Mouse (Mus musculus) CH12.LX (cell line): Measurements from ENCODE around the gene Gm10778.

Experiments used
- BHLHE40 ChIP-seq: IDR thresholded peaks from 2 replicates; pipeline ENCODE4 v1.6.1; 2011; ENCODE audit warnings: mild to moderate bottlenecking, low read depth, low read length, improper control_type of control experiment
- CTCF ChIP-seq, 2 experiments: IDR thresholded peaks in 1 of 2; conservative IDR thresholded peaks in 1 of 2; 2 replicates each; pipeline ENCODE4 v1.5.1; 2011 to 2012; ENCODE audit warnings: low read depth in 2 of 2, low read length in 2 of 2, improper control_type of control experiment in 1 of 2, inconsistent platforms in 1 of 2, mild to moderate bottlenecking in 1 of 2, moderate library complexity in 1 of 2
- EP300 ChIP-seq: IDR thresholded peaks from 2 replicates; pipeline ENCODE4 v1.6.1; 2011; ENCODE audit warnings: low read length, improper control_type of control experiment
- IRF4 ChIP-seq: IDR thresholded peaks from 2 replicates; pipeline ENCODE4 v1.6.1; 2014; ENCODE audit warnings: low read depth, mild to moderate bottlenecking, inconsistent platforms, low read length, improper control_type of control experiment
- MYC ChIP-seq: IDR thresholded peaks from 2 replicates; pipeline ENCODE4 v1.6.1; 2011; ENCODE audit warnings: low read depth, mild to moderate bottlenecking, improper control_type of control experiment, low read length
- NRF1 ChIP-seq: IDR thresholded peaks from 2 replicates; pipeline ENCODE4 v1.6.1; 2014; ENCODE audit warnings: low read depth, mild to moderate bottlenecking, inconsistent platforms, low read length, improper control_type of control experiment, moderate library complexity
- POLR2A ChIP-seq: IDR thresholded peaks from 2 replicates; pipeline ENCODE4 v1.6.1; 2011; ENCODE audit warnings: low read depth, mild to moderate bottlenecking, improper control_type of control experiment, low read length
- POLR2AphosphoS2 ChIP-seq: IDR thresholded peaks from 2 replicates; pipeline ENCODE4 v1.6.1; 2011; ENCODE audit warnings: low read depth, low read length, improper control_type of control experiment
- SIN3A ChIP-seq: IDR thresholded peaks from 2 replicates; pipeline ENCODE4 v1.6.1; 2012; ENCODE audit warnings: low read length, improper control_type of control experiment, inconsistent platforms
- SMC3 ChIP-seq: IDR thresholded peaks from 2 replicates; pipeline ENCODE4 v1.6.1; 2011; ENCODE audit warnings: low read depth, low read length, improper control_type of control experiment
- TCF12 ChIP-seq: IDR thresholded peaks from 2 replicates; pipeline ENCODE4 v1.6.1; 2014; ENCODE audit warnings: low read depth, mild to moderate bottlenecking, inconsistent platforms, low read length, improper control_type of control experiment
- USF1 ChIP-seq: IDR thresholded peaks from 2 replicates; pipeline ENCODE4 v1.6.1; 2014; ENCODE audit warnings: low read depth, mild to moderate bottlenecking, inconsistent platforms, low read length, improper control_type of control experiment
- ZKSCAN1 ChIP-seq: IDR thresholded peaks from 2 replicates; pipeline ENCODE4 v1.6.1; 2012; ENCODE audit warnings: low read depth, inconsistent platforms, low read length, improper control_type of control experiment, borderline replicate concordance
- ZMIZ1 ChIP-seq: IDR thresholded peaks from 2 replicates; pipeline ENCODE4 v1.6.1; 2012; ENCODE audit warnings: low read depth, mild to moderate bottlenecking, inconsistent platforms, low read length, improper control_type of control experiment

DNA sequence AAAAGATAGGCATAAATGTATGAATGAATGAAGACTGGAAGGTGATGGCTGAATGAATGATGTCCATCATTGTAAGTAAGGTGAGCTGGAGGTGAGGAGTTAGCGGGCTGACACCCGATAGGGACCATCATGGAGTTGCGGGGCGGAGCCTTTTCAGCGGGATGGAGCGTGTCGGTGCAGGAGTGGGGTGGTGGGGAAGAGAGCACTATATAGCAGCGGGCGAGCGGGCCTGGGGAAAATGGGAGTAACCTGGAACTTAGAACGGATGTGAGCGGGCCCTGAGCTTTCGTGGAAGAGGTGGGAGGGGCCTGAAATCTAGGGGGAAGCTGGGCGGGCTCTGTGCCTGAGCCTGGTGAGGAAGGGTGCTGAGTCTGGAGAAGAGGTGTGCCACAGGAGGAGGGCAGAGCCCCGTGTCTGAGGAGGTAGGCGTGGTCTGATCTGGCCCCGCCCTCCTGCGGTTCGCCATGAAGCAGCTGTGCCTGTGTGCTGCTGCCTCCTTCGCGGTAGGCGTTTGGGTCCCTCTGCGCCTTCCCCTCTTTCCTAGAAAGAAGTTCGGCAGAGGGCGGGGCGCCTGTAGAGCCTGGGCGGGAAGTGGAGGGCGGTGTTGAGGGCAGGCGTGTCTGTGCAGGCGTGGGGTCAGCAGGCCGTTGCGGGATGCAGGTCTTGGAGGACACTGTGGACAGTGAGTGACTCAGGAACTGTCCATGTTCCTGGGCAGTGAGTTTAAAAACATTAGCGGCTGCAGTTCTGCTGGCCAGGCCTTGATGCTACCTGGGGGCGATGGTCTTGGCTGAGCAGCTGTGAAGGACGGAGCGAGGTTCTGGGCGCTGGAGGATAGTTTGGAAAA lies 15.4 kb upstream of the Gm10778 start:
- no peak for TF ChIP-seq MYC
- no peak for TF ChIP-seq BHLHE40
- no peak for TF ChIP-seq USF1
- peak; percentile 42; the same call in 1 of the 2 replicates for TF ChIP-seq POLR2A
- no peak for TF ChIP-seq EP300
- TF ChIP-seq NRF1 = no peak
- no peak for TF ChIP-seq ZKSCAN1
- TF ChIP-seq TCF12 = no peak
- TF ChIP-seq SIN3A = no peak
- TF ChIP-seq CTCF (conservative IDR thresholded peaks at IDR 0.05 in 1 of 2, IDR thresholded peaks at IDR 0.05 in 1 of 2; ENCODE audit: low read depth in 2 of 2, low read length in 2 of 2) = no peak
- no peak for TF ChIP-seq ZMIZ1
- TF ChIP-seq POLR2AphosphoS2 = no peak
- no peak for TF ChIP-seq SMC3
- no peak for TF ChIP-seq IRF4
